Mouse (Mus musculus): Measurements from ENCODE around the gene Slc4a2. TPM values are rescaled to one million over a fixed set of nuclear protein-coding genes. Genes with fewer than 3 reads are reported as not detected.

Gene Slc4a2
- total RNA-seq, 2 experiments from 2014 or later: 26.2 to 39.8 TPM

DNA sequence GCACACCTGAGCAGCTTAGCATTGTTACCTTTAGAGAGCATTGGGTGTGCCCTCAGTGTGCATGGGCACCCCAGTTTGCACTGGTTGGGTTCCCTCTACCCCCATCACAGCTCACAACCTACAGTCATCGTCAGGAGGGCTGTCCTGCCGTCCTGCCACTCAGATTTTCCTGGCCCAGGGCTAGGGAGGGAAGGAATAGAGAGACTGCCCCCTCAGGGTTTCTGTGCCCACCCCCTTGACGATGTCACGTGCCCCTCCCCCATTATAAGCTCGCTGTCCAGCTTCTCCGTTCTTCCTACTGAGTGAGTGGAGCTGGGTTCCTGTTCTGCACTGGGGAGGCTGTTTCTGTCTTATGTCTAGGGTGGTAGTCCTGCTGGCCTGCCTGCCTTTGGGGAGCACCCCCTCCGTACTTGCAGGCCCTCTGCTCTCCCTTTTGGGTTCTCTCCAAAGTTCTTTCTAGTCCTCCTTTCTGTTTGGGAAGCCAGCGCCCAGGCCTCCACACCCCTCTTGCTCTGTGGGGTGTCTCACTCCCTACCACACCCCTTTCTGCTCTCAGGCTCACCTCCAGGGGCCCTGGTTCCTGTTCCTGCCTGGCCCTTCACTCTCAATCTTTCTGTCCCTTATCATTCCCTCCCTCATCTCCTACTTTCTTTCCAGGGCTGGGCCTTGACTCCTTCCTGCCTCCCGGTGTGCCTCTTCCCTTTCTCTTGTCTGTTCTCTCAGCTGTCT lies 3.1 kb downstream of the Slc4a2 start:
- DNase-seq: no peak

- DNase-seq: no peak
Observed at GRCm38 (mm10) chr5:24427285-24427633, 3.6 kb downstream of the Slc4a2 start.

DNA sequence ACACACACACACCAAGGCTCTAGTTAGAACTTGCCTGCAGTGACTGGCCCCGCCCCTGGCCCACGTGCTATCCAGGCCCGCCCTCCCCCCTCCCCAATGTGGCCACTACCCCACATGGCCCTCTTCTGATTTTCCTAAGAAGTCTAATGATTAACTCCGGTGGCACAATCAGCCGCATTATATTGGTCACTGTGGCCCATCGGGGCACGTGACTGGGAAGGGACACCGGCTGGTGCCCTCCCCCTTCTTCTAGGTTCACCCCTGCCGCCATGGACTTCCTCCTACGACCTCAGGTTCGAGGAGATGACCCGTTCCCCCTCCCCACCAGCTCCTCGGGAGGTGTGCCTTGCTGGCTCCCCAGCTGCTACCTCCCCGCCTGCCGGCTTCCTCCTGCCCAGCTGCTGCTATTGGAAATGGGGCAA lies 4.4 kb downstream of the Slc4a2 start:
- DNase-seq: no peak

- no peak for DNase-seq
Observed at GRCm38 (mm10) chr5:24428596-24428995, 5.0 kb downstream of the Slc4a2 start.

- DNase-seq: no peak
Observed at GRCm38 (mm10) chr5:24433993-24434392, 10.4 kb downstream of the Slc4a2 start.

GRCm38 (mm10) chr5:24441187-24441586 lies 17.6 kb downstream of the Slc4a2 start:
- no peak for DNase-seq

DNA sequence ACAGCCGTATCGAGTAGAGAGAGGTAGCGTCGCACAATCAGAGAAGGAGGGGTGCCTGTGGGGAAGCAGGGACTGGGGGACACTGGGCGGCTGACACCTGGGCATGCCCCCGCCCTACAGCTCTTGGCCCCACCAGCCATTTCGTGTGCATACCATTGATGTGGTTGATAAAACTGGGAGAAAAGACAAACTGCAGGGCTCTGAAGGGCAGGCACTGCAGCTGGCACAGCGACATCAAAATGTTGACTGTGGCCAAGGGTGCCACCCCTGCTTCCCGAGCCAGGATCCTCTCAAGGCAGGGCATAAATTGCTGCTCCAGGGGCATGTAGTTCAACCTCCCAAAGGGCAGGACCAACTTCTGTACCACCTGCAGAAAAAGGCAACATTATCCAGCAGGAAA lies 18.4 kb downstream of the Slc4a2 start:
- no peak for DNase-seq

DNA sequence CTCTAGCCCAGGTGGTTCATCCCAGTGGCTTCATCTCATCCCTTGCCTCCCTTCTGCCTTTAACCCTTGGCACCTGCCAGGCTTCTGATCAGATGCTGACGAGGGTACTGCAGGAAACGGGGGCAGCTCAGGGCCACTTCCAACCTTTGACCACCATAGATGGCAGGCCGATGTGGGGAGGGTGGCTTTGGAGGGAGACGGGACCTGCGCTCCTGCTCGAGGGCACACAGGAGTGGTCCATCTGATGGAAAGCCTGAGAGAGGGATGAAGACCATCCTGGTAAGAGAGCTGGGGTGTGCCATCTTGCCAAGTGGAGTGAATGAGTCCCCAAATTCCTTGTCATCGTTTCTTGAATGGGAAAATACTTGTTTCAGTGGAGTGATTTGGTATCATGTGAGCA lies 19.6 kb downstream of the Slc4a2 start:
- no peak for DNase-seq

DNA sequence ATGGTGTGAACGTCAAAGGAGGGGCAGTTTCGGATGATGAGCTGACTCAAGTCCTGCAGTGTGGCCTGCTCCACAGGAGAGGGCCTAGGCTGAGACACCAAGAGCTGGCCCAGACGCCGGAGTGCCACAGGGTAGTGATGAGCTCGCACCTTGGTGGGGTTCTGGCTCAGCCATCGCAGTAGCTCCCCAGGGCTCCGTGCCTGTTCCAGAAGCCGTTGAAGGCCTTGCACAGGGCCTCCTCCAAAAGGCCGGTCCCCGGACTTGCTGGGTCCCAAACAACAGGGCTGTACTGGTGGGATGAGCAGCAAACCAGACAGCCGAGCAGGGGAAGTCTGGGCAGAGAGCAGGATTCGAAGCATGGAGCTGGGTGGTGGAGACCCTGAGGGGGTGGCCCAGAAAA lies 20.3 kb downstream of the Slc4a2 start:
- no peak for DNase-seq

- DNase-seq: peak; percentile 95
Observed at GRCm38 (mm10) chr5:24444746-24445427, 21.2 kb downstream of the Slc4a2 start, which contains the start of gene Fastk. TSS of gene Fastk (minus strand) at chr5:24445287.

DNA sequence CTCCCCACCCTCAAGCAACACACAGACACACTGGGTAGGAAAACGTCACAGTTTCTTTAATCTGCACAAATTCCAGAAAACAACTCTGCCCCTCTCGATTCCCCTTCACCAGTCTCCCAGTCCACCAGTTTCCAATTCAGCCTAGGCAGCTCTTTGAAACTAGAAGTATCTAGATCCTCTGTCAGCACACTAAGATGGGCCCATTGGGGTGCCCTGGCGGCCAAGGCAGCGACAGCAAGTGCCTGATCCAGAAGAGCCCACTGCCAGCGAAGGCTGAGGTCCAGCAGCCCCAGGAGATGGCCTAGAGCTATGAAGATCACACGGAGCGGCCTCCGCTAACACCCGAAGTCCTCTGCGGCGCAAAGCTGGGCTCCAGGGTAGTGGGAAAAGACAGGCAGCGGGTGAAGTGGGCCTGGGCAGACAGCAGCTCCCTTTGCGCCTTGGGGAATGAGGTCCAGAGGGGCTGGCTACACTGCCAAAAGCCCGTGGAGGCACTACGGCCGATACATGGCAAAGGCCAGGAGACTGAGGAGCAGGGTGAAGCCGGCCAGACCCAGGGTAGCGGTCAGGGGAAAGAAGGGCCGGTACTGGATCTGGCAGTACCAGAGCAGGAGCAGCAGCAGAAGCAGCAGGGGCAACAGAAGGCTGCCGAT lies 21.9 kb downstream of the Slc4a2 start:
- no peak for DNase-seq

DNA sequence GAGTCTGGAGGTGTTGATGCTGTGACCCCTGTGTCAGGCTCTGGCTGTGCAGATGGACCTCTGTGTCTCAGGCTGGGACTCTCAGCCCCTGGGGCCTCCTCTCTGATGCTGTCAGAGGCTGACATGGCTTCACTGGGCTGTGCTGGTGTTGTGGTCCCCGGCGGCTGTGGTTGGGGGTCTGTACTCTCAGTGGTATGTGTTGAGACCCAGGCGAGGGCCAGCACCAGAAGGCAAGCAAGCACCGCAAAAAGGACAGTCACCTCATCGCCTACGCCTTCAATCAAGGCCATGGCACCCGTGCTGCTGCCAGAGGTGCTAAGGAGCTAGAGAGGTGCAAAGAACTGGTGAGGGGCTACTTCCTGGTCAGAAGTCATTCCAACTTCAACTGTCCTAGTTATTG lies 23.0 kb downstream of the Slc4a2 start:
- DNase-seq: no peak

- peak; percentile 73 for DNase-seq
Observed at GRCm38 (mm10) chr5:24447624-24448298, 24.1 kb downstream of the Slc4a2 start, which contains the start of gene Tmub1. TSS of gene Tmub1 (minus strand) at chr5:24447854.

DNA sequence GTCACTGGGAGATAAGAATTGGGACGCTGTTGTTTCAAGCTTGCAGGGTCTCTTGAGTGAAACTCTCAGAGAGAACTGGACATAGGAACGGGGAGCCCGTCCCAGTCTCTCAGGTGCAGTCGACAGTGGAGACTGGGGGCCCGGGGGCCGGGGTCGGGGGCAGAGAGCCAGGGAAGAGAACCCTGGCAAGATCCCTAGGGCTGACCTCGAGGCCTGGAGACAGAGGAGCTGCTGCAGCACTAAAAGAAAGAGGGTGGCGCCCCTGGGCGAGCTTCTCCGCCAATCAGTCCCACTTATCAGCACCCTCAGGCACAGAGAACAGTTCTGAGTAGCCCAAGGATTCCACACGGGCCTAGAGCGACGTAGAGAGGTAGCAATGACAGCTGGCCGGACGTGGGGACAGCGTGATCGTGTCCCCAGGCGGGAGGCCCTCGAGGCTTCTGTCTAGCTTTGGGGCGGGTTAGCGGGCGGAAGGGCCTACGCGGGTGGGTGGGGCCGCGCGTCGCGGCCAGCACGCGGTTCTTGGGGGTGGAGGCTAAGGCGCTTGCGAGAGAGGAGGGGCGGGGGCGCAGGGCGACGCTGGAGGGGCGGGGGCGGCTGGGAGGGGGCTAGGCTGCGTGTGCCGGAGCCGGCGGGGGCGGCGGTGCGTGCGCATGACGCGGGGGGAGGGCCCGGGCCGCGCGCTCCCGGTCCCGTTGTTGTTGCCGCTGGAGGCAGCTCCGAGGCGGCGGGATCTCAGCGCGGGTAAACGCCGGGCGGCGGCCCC lies 27.8 kb downstream of the Slc4a2 start:
- DNase-seq: peak; percentile 87

GRCm38 (mm10) chr5:24452030-24452690 lies 28.5 kb downstream of the Slc4a2 start, which contains the start of gene Agap3:
TSS of gene Agap3 (plus strand) at chr5:24452177.
- DNase-seq: peak; percentile 46

GRCm38 (mm10) chr5:24452691-24453233 lies 29.1 kb downstream of the Slc4a2 start:
- DNase-seq: peak; percentile 34

DNA sequence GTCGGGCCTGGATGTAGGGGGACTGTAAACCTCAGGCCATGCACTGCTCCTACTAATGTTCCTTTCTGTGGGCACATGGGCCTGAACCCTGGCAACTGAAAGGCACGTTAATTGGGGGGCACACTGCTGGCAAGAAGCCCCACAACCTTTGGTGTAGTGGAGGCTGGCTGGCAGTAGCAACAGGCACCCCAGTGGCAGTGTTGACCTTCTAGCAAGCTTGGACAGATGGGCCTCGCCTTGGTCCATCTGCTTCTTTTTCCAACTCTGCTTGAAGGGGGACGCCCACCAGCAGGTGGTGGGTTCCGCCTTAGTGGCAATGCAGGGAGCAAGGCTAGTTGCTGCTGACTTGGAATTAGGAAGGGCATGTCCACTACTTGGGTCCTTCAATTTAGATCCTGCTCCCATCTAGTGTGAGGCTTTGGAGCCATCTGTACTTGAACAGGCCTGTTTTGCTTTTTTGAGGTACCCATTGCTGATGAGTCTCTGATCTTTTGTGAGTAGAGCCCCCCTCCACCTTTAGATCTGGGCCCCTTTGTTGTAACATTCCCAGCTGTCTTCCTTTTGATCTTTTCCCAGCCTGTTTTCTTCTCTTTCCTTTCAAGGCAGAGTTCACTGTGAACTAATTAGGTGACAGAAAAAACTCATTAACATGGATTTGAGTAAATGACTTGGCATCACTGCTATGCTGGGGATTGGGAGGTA lies 29.8 kb downstream of the Slc4a2 start:
- DNase-seq: no peak

DNA sequence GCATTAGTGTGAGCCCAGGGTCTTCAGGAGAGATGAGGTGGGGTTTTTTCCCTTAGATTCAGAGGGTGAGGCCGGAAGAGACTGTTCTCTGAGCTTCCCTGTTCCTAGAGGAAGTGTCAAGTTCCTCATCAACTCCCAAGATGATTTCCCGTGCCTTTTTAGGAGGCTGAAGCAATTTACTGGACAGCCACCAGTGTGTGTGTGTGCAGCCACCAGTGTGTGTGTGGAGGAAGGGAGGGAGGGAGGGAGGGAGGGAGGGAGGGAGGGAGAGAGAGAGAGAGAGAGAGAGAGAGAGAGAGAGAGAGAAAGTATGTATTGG lies 30.3 kb downstream of the Slc4a2 start:
- no peak for DNase-seq

- DNase-seq: no peak
Observed at GRCm38 (mm10) chr5:24455076-24455475, 31.4 kb downstream of the Slc4a2 start.

DNA sequence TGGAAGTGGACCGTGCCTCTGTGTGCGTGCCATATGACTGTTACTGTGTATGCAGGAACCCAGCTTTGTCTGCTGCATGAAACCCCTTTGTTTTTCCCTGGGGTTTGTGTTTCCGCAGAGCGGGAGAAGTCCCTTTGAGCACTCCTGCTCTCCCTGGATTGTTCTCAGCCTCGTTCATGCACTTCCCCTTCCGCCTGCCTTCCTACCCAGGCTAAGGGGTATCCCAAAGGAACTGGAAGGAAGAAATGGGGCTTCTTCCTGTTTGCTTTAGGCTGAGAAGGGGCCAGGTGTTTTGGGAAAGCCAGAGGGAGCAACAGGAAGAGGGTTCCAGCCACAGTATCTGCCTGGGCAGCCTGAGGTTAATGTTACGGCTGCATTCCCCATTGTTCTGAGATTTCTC lies 32.0 kb downstream of the Slc4a2 start:
- DNase-seq: no peak

DNA sequence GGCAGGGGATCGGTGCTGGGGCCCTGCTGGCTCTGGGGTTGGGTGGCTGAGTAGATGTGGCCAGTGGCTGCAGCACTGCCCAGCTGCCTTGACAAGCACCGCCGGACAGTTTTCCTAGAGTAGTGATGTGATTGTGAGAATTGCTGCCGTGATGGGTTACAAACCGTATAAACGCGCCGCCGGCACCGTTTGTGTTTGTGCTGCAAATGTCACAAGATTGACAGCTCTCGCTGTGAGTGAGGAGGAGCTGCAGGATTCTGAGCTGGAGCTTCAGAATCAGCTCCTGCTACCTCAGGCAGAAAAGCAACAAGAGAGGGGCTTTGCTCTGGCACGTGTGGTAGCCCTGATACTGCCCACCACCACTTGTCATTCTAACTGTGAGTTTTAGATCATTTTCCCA lies 43.1 kb downstream of the Slc4a2 start:
- no peak for DNase-seq

Measured in gastrocnemius, postnatal 10 days (tissue).